ENCODE assay signal across 36 mouse cellular contexts in the genomic region with DNA sequence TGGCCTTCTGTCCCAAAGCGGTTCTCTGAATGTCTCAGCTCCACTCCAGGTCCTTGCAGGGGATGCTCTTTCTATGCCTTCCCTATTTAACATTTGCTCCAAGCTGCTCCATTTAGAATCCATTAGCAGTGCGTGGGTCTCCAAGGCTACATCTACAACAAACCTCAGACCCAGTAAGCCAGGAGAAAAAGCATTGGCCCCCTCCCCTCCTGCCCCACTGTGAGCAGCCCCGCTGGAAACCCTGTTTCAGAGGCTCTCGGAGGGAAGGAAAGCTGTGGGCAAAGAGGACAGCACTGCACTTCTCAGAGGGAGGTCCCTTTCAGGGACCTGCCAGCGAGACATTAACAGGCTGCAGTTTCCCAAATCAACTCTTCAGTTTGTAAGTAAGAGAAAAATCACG. TPM values are rescaled to one million over a fixed set of nuclear protein-coding genes. Genes with fewer than 3 reads are reported as not detected.
DNase-seq lines count a peak whose midpoint lies in the region; ATAC-seq and TF ChIP-seq lines count a peak whose summit lies in the region.
"Had no signal": no experiment of that assay in that cellular context is flagged by ENCODE, and none has a peak within 500 bp of the region (broad histone marks: within the 10 kb centered on the region; RNA-seq: fewer than 3 reads in every experiment).

No protein-coding gene starts in this region.

- TF ChIP-seq POLR2A in olfactory bulb, adult 2 months (IDR thresholded peaks at IDR 0.05; ENCODE audit: insufficient read depth, low read depth, low read length), result no peak

- peak overlapping the region; percentile 54; the same call in 1 of the 2 replicates for H3K9ac ChIP-seq in heart, embryonic 13.5 days
- no peak overlapping the region for H3K9ac ChIP-seq in midbrain, embryonic 11.5 days (ENCODE audit: low read length)
- H3K9ac ChIP-seq in midbrain, embryonic 13.5 days (replicated peaks), result no peak overlapping the region
- H3K9ac ChIP-seq: embryonic facial prominence, embryonic 12.5 days; heart, embryonic 12.5 days; hindbrain, embryonic 13.5 days; liver, embryonic 12.5 days; liver, postnatal 0 days; midbrain, embryonic 15.5 days; neural tube, embryonic 13.5 days had no signal

- no peak overlapping the region for H3K27ac ChIP-seq in heart, embryonic 13.5 days (replicated peaks)
- no peak overlapping the region for H3K27ac ChIP-seq in midbrain, embryonic 11.5 days (ENCODE audit: low read depth, low read length)
- no peak overlapping the region for H3K27ac ChIP-seq in midbrain, embryonic 13.5 days
- peak overlapping the region; percentile 2 for H3K27ac ChIP-seq in olfactory bulb, adult 2 months (ENCODE audit: insufficient read depth, low read depth, low read length)
- H3K27ac ChIP-seq: embryonic facial prominence, embryonic 12.5 days; hindbrain, embryonic 13.5 days; liver, embryonic 12.5 days; midbrain, embryonic 15.5 days; neural tube, embryonic 13.5 days had no signal

- H3K9me3 ChIP-seq in heart, embryonic 13.5 days, result no peaks in the 10 kb centered on the region
- no peaks in the 10 kb centered on the region for H3K9me3 ChIP-seq in midbrain, embryonic 11.5 days (ENCODE audit: control insufficient read depth, low read length)
- no peaks in the 10 kb centered on the region for H3K9me3 ChIP-seq in midbrain, embryonic 13.5 days
- H3K9me3 ChIP-seq: embryonic facial prominence, embryonic 12.5 days; heart, embryonic 12.5 days; hindbrain, embryonic 13.5 days; liver, embryonic 12.5 days; midbrain, embryonic 15.5 days; neural tube, embryonic 13.5 days had no signal

- WGBS in heart, embryonic 13.5 days, result 27% methylated on average over 6 of the region's 6 CpGs
- 20% methylated on average over 6 of the region's 6 CpGs for WGBS in midbrain, embryonic 11.5 days
- 14% methylated on average over 6 of the region's 6 CpGs for WGBS in midbrain, embryonic 13.5 days
- WGBS in olfactory bulb, adult 2 months, result 17% methylated on average over 6 of the region's 6 CpGs

- H3K4me2 ChIP-seq in heart, embryonic 13.5 days, result no peak overlapping the region
- no peak overlapping the region for H3K4me2 ChIP-seq in midbrain, embryonic 11.5 days
- H3K4me2 ChIP-seq in midbrain, embryonic 13.5 days (replicated peaks), result no peak overlapping the region
- H3K4me2 ChIP-seq: embryonic facial prominence, embryonic 12.5 days; heart, embryonic 12.5 days; hindbrain, embryonic 13.5 days; liver, embryonic 12.5 days; midbrain, embryonic 15.5 days; neural tube, embryonic 13.5 days had no signal

- 0 out of 2 replicates have a peak, but pooled peaks cover 4% of the 10 kb centered on the region for H3K27me3 ChIP-seq in heart, embryonic 13.5 days (replicated peaks)
- no peaks in the 10 kb centered on the region for H3K27me3 ChIP-seq in midbrain, embryonic 11.5 days (ENCODE audit: control insufficient read depth, insufficient read depth, low read length)
- H3K27me3 ChIP-seq in midbrain, embryonic 13.5 days, result no peaks in the 10 kb centered on the region
- H3K27me3 ChIP-seq: embryonic facial prominence, embryonic 12.5 days; heart, embryonic 12.5 days; hindbrain, embryonic 13.5 days; liver, embryonic 12.5 days; midbrain, embryonic 15.5 days; neural tube, embryonic 13.5 days had no signal

- H3K36me3 ChIP-seq in heart, embryonic 13.5 days, result no peaks in the 10 kb centered on the region
- H3K36me3 ChIP-seq in midbrain, embryonic 11.5 days (ENCODE audit: control insufficient read depth, insufficient read depth, low read length), result no peaks in the 10 kb centered on the region
- H3K36me3 ChIP-seq in midbrain, embryonic 13.5 days, result no peaks in the 10 kb centered on the region
- H3K36me3 ChIP-seq: embryonic facial prominence, embryonic 12.5 days; heart, embryonic 12.5 days; hindbrain, embryonic 13.5 days; liver, embryonic 12.5 days; midbrain, embryonic 15.5 days; neural tube, embryonic 13.5 days had no signal

- no peak for ATAC-seq in heart, embryonic 13.5 days (ENCODE audit: extremely low read depth, insufficient number of reproducible peaks, low FRiP score, low TSS enrichment)
- no peak for ATAC-seq in midbrain, embryonic 11.5 days (ENCODE audit: low FRiP score)
- ATAC-seq in midbrain, embryonic 13.5 days, result no peak
- ATAC-seq: activated CD4-positive, CD25-positive, alpha-beta regulatory T cell, adult 4 months; inflammation-experienced regulatory T-cells, adult 6 months; liver, embryonic 12.5 days; liver, postnatal 0 days; midbrain, embryonic 15.5 days had no signal

- H3K4me1 ChIP-seq in heart, embryonic 13.5 days, result peaks cover 62% of the 10 kb centered on the region
- H3K4me1 ChIP-seq in midbrain, embryonic 11.5 days (ENCODE audit: control insufficient read depth, insufficient read depth, low read length), result no peaks in the 10 kb centered on the region
- peaks cover 21% of the 10 kb centered on the region for H3K4me1 ChIP-seq in midbrain, embryonic 13.5 days (replicated peaks)
- H3K4me1 ChIP-seq in olfactory bulb, adult 2 months (ENCODE audit: control insufficient read depth, insufficient read depth, low read length), result peaks cover 53% of the 10 kb centered on the region
- H3K4me1 ChIP-seq: liver, embryonic 12.5 days had no signal

- no peak for DNase-seq in heart, postnatal 4 days
- DNase-seq in midbrain, embryonic 11.5 days (ENCODE audit: low spot score, missing footprints), result peak; percentile 65
- no peak for DNase-seq in kidney, postnatal 36 days
- DNase-seq in right cerebral cortex, postnatal 4 days, result no peak
- DNase-seq: adrenal gland, adult 2 months; adrenal gland, postnatal 36 days; B cell, adult 2 months; cerebellum, adult 11 months; cerebellum, adult 9-10 months; embryo, embryonic 11 days; gastrocnemius, postnatal 36 days; heart, adult 18-20 months; heart, postnatal 10 days; kidney, adult 11 months; kidney, postnatal 14 days; liver, postnatal 0 days; thymus, adult 18-20 months; thymus, postnatal 25 days had no signal

- no peak for TF ChIP-seq CTCF in olfactory bulb, adult 2 months (IDR thresholded peaks at IDR 0.05; ENCODE audit: insufficient read depth, low read depth, low read length)

- H3K4me3 ChIP-seq in heart, embryonic 13.5 days, result no peak overlapping the region
- no peak overlapping the region for H3K4me3 ChIP-seq in midbrain, embryonic 11.5 days (ENCODE audit: low read depth, low read length)
- no peak overlapping the region for H3K4me3 ChIP-seq in midbrain, embryonic 13.5 days (replicated peaks)
- no peak overlapping the region for H3K4me3 ChIP-seq in olfactory bulb, adult 2 months (ENCODE audit: insufficient read depth, low read depth, low read length)
- H3K4me3 ChIP-seq: embryonic facial prominence, embryonic 12.5 days; heart, embryonic 12.5 days; hindbrain, embryonic 13.5 days; liver, embryonic 12.5 days; midbrain, embryonic 15.5 days; myocyte; neural tube, embryonic 13.5 days had no signal

RNA-seq across cellular contexts. Expression of a gene that starts 47.8 kb away (rescaled TPM):
- polyA plus RNA-seq in heart, embryonic 13.5 days (2015; fragmentation: Nextera tagmentation; extraction: Ambion mirVana), result not detected in 2 replicates
- total RNA-seq in heart, postnatal 4 days (2021), result not detected
- not detected in 2 replicates for polyA plus RNA-seq in midbrain, embryonic 11.5 days (2014; fragmentation: Nextera tagmentation; extraction: Ambion mirVana)
- not detected in 2 replicates for polyA plus RNA-seq in midbrain, embryonic 13.5 days (2015; fragmentation: Nextera tagmentation; extraction: Ambion mirVana)
- not detected in 2 replicates for polyA plus RNA-seq in olfactory bulb, adult 2 months (2012; ENCODE audit: insufficient read depth, insufficient read length, low replicate concordance, missing spikeins)
- total RNA-seq: adrenal gland, adult 2 months; adrenal gland, postnatal 36 days; gastrocnemius, postnatal 36 days; heart, adult 18-20 months; heart, postnatal 10 days; layer of hippocampus, adult 18-20 months; left cerebral cortex, postnatal 25 days; megakaryocyte, adult 5-6 weeks had no signal
- polyA plus RNA-seq: activated CD4-positive, CD25-positive, alpha-beta regulatory T cell, adult 4 months; adrenal gland, adult 2 months; heart, embryonic 12.5 days; hindbrain, embryonic 13.5 days; inflammation-experienced regulatory T-cells, adult 6 months; kidney, embryonic 14.5 days; liver, embryonic 12.5 days; liver, postnatal 0 days; myocyte; neural tube, embryonic 13.5 days; small intestine, adult 2 months; stomach, embryonic 14.5 days had no signal
